Comparison of ENCODE assay signal across 8 mouse cellular contexts in genomic region chr4:134469341-134469796, GRCm38 (mm10). TPM values are rescaled to one million over a fixed set of nuclear protein-coding genes. Genes with fewer than 3 reads are reported as not detected.
DNase-seq lines count a peak whose midpoint lies in the region; ATAC-seq lines count a peak whose summit lies in the region.

No protein-coding gene starts in this region.

- peak overlapping the region; percentile 3 to 88; a peak in 2 of 4 replicates for H3K27ac ChIP-seq in heart, embryonic 14.5 days (replicated peaks in 1 of 2; ENCODE audit: control insufficient read depth in 1 of 2, insufficient read depth in 1 of 2, low read depth in 2 of 2, low read length in 2 of 2)
- H3K27ac ChIP-seq in hindbrain, embryonic 11.5 days (ENCODE audit: low read depth, low read length) = peak overlapping the region; percentile 98
- H3K27ac ChIP-seq in midbrain, embryonic 13.5 days = peak overlapping the region; percentile 99

- no peak for DNase-seq in heart, adult 9 months (ENCODE audit: low spot score in 2 of 2)
- peak; percentile 28 for DNase-seq in NIH3T3 (ENCODE audit: low read depth)
- DNase-seq in hindbrain, embryonic 11.5 days (ENCODE audit: low spot score) = peak; percentile 60
- DNase-seq in T-cell, adult 2 months (ENCODE audit: low spot score) = no peak
- DNase-seq in cerebellum, postnatal 4 days (ENCODE audit: low spot score in 2 of 2) = no peak
- no peak for DNase-seq in testis, postnatal 14 days (ENCODE audit: low spot score)

- H3K4me1 ChIP-seq in heart, embryonic 14.5 days (ENCODE audit: control insufficient read depth in 2 of 2, insufficient read depth in 2 of 2, low read length in 2 of 2) = peaks cover 3 to 8% of the 10 kb centered on the region in 2 experiments; a peak in 3 of 4 replicates
- 0 out of 2 replicates have a peak, but pooled peaks cover 3% of the 10 kb centered on the region for H3K4me1 ChIP-seq in hindbrain, embryonic 11.5 days (replicated peaks; ENCODE audit: control insufficient read depth, insufficient read depth, low read length)
- peaks cover 65% of the 10 kb centered on the region for H3K4me1 ChIP-seq in midbrain, embryonic 13.5 days (replicated peaks)

- peak overlapping the region; percentile 99 for H3K4me2 ChIP-seq in heart, embryonic 14.5 days (ENCODE audit: low read length)
- peak overlapping the region; percentile 95 for H3K4me2 ChIP-seq in hindbrain, embryonic 11.5 days (replicated peaks; ENCODE audit: low read depth, low read length)
- peak overlapping the region; percentile 85 for H3K4me2 ChIP-seq in midbrain, embryonic 13.5 days (replicated peaks)

- H3K36me3 ChIP-seq in heart, embryonic 14.5 days (ENCODE audit: control insufficient read depth, insufficient read depth, low read length) = peaks cover 36% of the 10 kb centered on the region
- peaks cover 14% of the 10 kb centered on the region for H3K36me3 ChIP-seq in hindbrain, embryonic 11.5 days (ENCODE audit: control insufficient read depth, insufficient read depth, low read length)
- peaks cover 31% of the 10 kb centered on the region for H3K36me3 ChIP-seq in midbrain, embryonic 13.5 days

- peak overlapping the region; percentile 91 to 98 for H3K4me3 ChIP-seq in heart, embryonic 14.5 days (ENCODE audit: control insufficient read depth in 1 of 2, insufficient read depth in 1 of 2, low read depth in 1 of 2, low read length in 2 of 2)
- peak overlapping the region; percentile 96 for H3K4me3 ChIP-seq in hindbrain, embryonic 11.5 days (ENCODE audit: low read depth, low read length)
- H3K4me3 ChIP-seq in midbrain, embryonic 13.5 days (replicated peaks) = peak overlapping the region; percentile 63

- no peak for ATAC-seq in heart, embryonic 14.5 days (ENCODE audit: insufficient number of reproducible peaks, insufficient read depth, low FRiP score, low read depth)
- ATAC-seq in hindbrain, embryonic 11.5 days (ENCODE audit: low FRiP score) = peak; percentile 36
- peak; percentile 36 for ATAC-seq in midbrain, embryonic 13.5 days

- 16% methylated on average over 6 of the region's 6 CpGs for WGBS in heart, embryonic 14.5 days
- WGBS in hindbrain, embryonic 11.5 days = 11% methylated on average over 6 of the region's 6 CpGs
- WGBS in midbrain, embryonic 13.5 days = 4% methylated on average over 6 of the region's 6 CpGs

- H3K9ac ChIP-seq in heart, embryonic 14.5 days (ENCODE audit: low read length) = peak overlapping the region; percentile 82
- peak overlapping the region; percentile 99 for H3K9ac ChIP-seq in hindbrain, embryonic 11.5 days (ENCODE audit: low read depth, low read length)
- H3K9ac ChIP-seq in midbrain, embryonic 13.5 days (replicated peaks) = peak overlapping the region; percentile 93

- H3K9me3 ChIP-seq in heart, embryonic 14.5 days (ENCODE audit: control insufficient read depth, low read length) = peaks cover 4% of the 10 kb centered on the region; the same call in 1 of the 2 replicates
- no peaks in the 10 kb centered on the region for H3K9me3 ChIP-seq in hindbrain, embryonic 11.5 days (ENCODE audit: control insufficient read depth, low read length)
- H3K9me3 ChIP-seq in midbrain, embryonic 13.5 days = no peaks in the 10 kb centered on the region

- no peaks in the 10 kb centered on the region for H3K27me3 ChIP-seq in heart, embryonic 14.5 days (ENCODE audit: control insufficient read depth, insufficient read depth, low read length)
- H3K27me3 ChIP-seq in hindbrain, embryonic 11.5 days (ENCODE audit: control insufficient read depth, insufficient read depth, low read length) = no peaks in the 10 kb centered on the region
- no peaks in the 10 kb centered on the region for H3K27me3 ChIP-seq in midbrain, embryonic 13.5 days

RNA-seq across cellular contexts. Expression of gene Stmn1, which starts 1.2 kb away (rescaled TPM):
- polyA plus RNA-seq in heart, embryonic 14.5 days (2014; fragmentation: Nextera tagmentation; extraction: Ambion mirVana) = 933 and 977 TPM in 2 replicates
- 4,486 and 4,492 TPM in 2 replicates for polyA plus RNA-seq in hindbrain, embryonic 11.5 days (2014; fragmentation: Nextera tagmentation; extraction: Ambion mirVana)
- polyA plus RNA-seq in midbrain, embryonic 13.5 days (2015; fragmentation: Nextera tagmentation; extraction: Ambion mirVana) = 7,568 and 8,132 TPM in 2 replicates

RNA-seq across cellular contexts. Expression of gene Paqr7, which starts 27.1 kb away (rescaled TPM):
- polyA plus RNA-seq in heart, embryonic 14.5 days (2014; fragmentation: Nextera tagmentation; extraction: Ambion mirVana) = 4.2 and 4.6 TPM in 2 replicates
- 1.7 and 2.5 TPM in 2 replicates for polyA plus RNA-seq in hindbrain, embryonic 11.5 days (2014; fragmentation: Nextera tagmentation; extraction: Ambion mirVana)
- polyA plus RNA-seq in midbrain, embryonic 13.5 days (2015; fragmentation: Nextera tagmentation; extraction: Ambion mirVana) = 10.8 and 12.8 TPM in 2 replicates

RNA-seq across cellular contexts. Expression of gene Aunip, which starts 41.4 kb away (rescaled TPM):
- 2.3 and 3.2 TPM in 2 replicates for polyA plus RNA-seq in heart, embryonic 14.5 days (2014; fragmentation: Nextera tagmentation; extraction: Ambion mirVana)
- 4.4 and 6.1 TPM in 2 replicates for polyA plus RNA-seq in hindbrain, embryonic 11.5 days (2014; fragmentation: Nextera tagmentation; extraction: Ambion mirVana)
- 3.9 and 4.4 TPM in 2 replicates for polyA plus RNA-seq in midbrain, embryonic 13.5 days (2015; fragmentation: Nextera tagmentation; extraction: Ambion mirVana)

Comparison
In these comparisons a context has a peak if more than half of its experiments do, and no peak if none do; other contexts are left out.
1. H3K27ac ChIP-seq: peak in every context shown above with its lines; median percentile 99 in midbrain, embryonic 13.5 days; 98 in hindbrain, embryonic 11.5 days; 46 in heart, embryonic 14.5 days.
2. DNase-seq: peak in NIH3T3 (single experiment) and hindbrain, embryonic 11.5 days (single experiment); none in heart, adult 9 months (0 of 2), T-cell, adult 2 months (single experiment), cerebellum, postnatal 4 days (0 of 2) and testis, postnatal 14 days (single experiment).
3. Peak in every context shown above with its lines, with median percentiles within 50 percentile points of each other: H3K4me2 ChIP-seq, H3K4me3 ChIP-seq and H3K9ac ChIP-seq.